Mouse (Mus musculus): Measurements from ENCODE around the gene Hilpda.

DNA sequence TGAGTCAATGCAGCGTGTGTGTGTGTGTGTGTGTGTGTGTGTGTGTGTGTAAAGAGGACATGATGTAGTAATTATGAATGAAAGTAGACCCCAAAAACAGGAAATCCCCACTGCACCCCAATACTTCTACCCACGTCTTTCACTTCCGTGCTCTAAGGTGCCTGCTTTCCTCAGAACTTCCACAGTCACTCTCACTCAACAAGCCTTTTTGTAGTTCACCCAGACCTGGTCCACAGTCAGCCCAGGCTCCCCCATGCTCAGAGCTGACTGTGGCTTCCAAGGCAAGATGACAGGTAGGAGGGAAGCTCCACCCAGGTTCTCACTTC is 7.9 kb upstream of the Hilpda start:
- TF ChIP-seq CTCF (IDR thresholded peaks at IDR 0.05; ENCODE audit: borderline replicate concordance, insufficient read depth, low read depth, low read length) (no peak), POLR2A (IDR thresholded peaks at IDR 0.05; ENCODE audit: borderline replicate concordance, insufficient read depth, low read length) (no peak)
